Mouse (Mus musculus): ENCODE results near the gene Stau1.

DNA sequence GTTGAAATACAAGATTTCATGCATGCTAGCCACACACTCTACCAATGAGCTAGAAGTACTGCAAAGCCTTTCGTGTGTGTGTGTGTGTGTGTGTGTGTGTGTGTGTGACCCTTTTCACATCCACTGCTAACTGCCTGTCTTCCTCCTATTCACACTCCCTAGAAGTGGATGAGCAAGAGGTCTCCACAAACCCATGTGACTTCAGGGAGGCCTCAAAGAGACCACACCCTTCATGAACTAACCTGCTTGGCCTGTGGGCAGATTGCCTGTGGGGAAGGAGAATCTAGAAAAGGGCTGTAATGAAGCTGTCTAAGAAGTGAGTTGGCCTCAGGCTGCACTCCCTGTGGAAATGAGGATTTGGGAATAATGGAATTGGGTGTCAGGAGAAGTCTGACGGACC, 96.9 kb downstream of the Stau1 start:
- TF ChIP-seq CTCF (IDR thresholded peaks at IDR 0.05; ENCODE audit: borderline replicate concordance, insufficient read depth, low read length) = no peak
- TF ChIP-seq POLR2A (IDR thresholded peaks at IDR 0.05; ENCODE audit: low read depth, low read length) = no peak
